Mouse (Mus musculus) hindbrain, embryonic 15.5 days (tissue): ENCODE measurements at regions not wholly inside any gene's neighbourhood (a gene's known extent, or its start where the extent isn't known, plus 50 kb on each side); places are given as distances from the start of the nearest gene placed in this dataset.

ENCODE experiments used
- ATAC-seq: fragments of 200-750 bp; cut with Nextera tagmentation; 2 replicates; pipeline ENCODE4 v1.8.0; 2017; ENCODE audit warnings: low read depth, moderate number of reproducible peaks, moderate TSS enrichment; ENCODE audit not compliant: low FRiP score
- H3K27ac ChIP-seq: fragments of 300-500 bp; sonication (generic); replicated peaks from 2 replicates; pipeline ENCODE4 v1.5.1; 2015; ENCODE audit warnings: mild to moderate bottlenecking, inconsistent platforms
- H3K27me3 ChIP-seq: fragments of 300-500 bp; sonication (generic); 2 replicates; pipeline ENCODE4 v1.6.1; 2015; ENCODE audit warnings: control low read depth, inconsistent platforms
- H3K36me3 ChIP-seq: fragments of 300-500 bp; sonication (generic); 2 replicates; pipeline ENCODE4 v1.6.1; 2015; ENCODE audit warnings: control low read depth, inconsistent platforms
- H3K4me1 ChIP-seq: fragments of 300-500 bp; sonication (generic); replicated peaks from 2 replicates; pipeline ENCODE4 v1.6.1; 2015; ENCODE audit warnings: control low read depth, inconsistent platforms
- H3K4me2 ChIP-seq: fragments of 300-500 bp; sonication (generic); 2 replicates; pipeline ENCODE4 v1.6.1; 2015; ENCODE audit warnings: moderate library complexity, mild to moderate bottlenecking, inconsistent platforms
- H3K4me3 ChIP-seq: fragments of 300-500 bp; sonication (generic); 2 replicates; pipeline ENCODE4 v1.5.1; 2015; ENCODE audit warnings: mild to moderate bottlenecking, inconsistent platforms
- H3K9ac ChIP-seq: fragments of 300-500 bp; sonication (generic); 2 replicates; pipeline ENCODE4 v1.6.1; 2015; ENCODE audit warnings: inconsistent platforms
- H3K9me3 ChIP-seq: fragments of 300-500 bp; sonication (generic); 2 replicates; pipeline ENCODE4 v1.6.1; 2016; ENCODE audit warnings: control low read depth, inconsistent platforms
- WGBS: fragments of 180-500 bp; shearing (Covaris S2); methylation state at CpG from one replicate; pipeline ENCODE4 v1.1.7; 2015; 5-methylcytosine and 5-hydroxymethylcytosine counted together

GRCm38 (mm10) chr12:107753536-107753935, 249.9 kb downstream of the Bcl11b start:
- Histone ChIP-seq H3K27ac (no peak overlapping the region), H3K4me2 (no peak overlapping the region), H3K27me3 (no peaks in the 10 kb centered on the region), H3K36me3 (no peaks in the 10 kb centered on the region), H3K9ac (no peak overlapping the region), H3K4me3 (no peak overlapping the region), H3K9me3 (no peaks in the 10 kb centered on the region), H3K4me1 (peaks cover 3% of the 10 kb centered on the region; the same call in 1 of the 2 replicates)
- 79% methylated on average over 6 of the region's 6 CpGs for WGBS
- ATAC-seq: no peak

DNA sequence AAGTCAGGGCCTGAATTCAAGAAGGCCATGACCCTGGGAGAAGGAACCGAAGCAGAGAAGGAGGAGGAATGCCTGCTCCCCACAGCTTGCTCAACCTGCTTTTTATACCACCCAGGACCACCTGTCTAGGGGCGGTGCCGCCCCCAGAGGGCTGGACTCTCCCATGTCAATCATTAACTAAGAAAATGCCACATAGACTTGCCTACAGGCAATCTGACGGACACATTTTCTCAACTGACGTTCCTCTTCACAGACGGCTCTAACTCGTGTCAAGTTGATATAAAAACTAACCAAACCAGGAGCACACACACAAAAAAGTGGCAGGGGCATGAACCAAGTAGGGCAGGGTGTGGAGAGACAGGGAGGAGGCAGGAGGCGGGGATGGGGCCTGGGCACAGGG, 248.5 kb downstream of the Bcl11b start:
- Histone ChIP-seq H3K4me3 (no peak overlapping the region), H3K9ac (no peak overlapping the region), H3K27ac (no peak overlapping the region), H3K9me3 (no peaks in the 10 kb centered on the region), H3K4me1 (peaks cover 3% of the 10 kb centered on the region; the same call in 1 of the 2 replicates), H3K36me3 (no peaks in the 10 kb centered on the region), H3K4me2 (no peak overlapping the region), H3K27me3 (no peaks in the 10 kb centered on the region)
- ATAC-seq: no peak
- WGBS: 82% methylated on average over 8 of the region's 8 CpGs

DNA sequence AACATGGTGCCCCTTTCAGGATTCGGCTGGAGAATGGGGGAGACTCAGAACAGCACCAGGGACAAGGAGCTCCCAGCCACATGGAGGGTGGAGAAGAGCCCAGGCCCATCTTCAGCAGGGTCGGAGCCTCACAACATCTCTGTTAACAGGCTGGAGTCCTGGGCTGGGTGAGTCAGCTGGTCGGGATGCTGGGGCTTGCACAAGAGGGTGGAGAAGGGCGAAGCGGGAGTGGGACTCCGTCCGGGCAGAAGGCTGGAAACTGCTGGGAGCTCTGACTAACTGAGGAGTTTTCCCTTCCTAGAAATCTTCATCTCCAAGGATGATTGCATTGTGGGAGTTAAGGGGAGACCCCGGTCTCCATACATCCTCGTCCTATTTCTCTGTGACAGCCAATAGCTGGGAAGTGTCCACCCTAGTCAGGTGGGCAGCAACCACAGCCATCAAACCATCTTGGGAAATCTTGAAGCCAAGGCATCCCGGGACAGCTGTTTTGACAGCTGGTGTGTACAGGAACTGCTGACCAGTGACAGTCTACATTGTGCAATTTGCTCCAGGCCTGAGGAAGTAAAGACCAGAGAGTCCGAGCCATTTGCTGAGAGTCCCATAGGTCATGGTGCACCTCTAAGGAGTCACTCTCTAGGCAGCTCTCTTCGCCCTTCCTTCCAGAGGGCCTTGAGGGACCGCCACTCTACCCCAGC, 247.4 kb downstream of the Bcl11b start:
- ATAC-seq: no peak
- Histone ChIP-seq H3K4me3 (no peak overlapping the region), H3K27me3 (no peaks in the 10 kb centered on the region), H3K9ac (no peak overlapping the region), H3K27ac (no peak overlapping the region), H3K9me3 (no peaks in the 10 kb centered on the region), H3K4me1 (peaks cover 3% of the 10 kb centered on the region; the same call in 1 of the 2 replicates), H3K36me3 (no peaks in the 10 kb centered on the region), H3K4me2 (no peak overlapping the region)
- WGBS: 90% methylated on average over 13 of the region's 13 CpGs

- Histone ChIP-seq H3K4me1 (peaks cover 3% of the 10 kb centered on the region; the same call in 1 of the 2 replicates), H3K36me3 (no peaks in the 10 kb centered on the region), H3K4me3 (no peak overlapping the region), H3K27me3 (no peaks in the 10 kb centered on the region), H3K9ac (no peak overlapping the region), H3K4me2 (no peak overlapping the region), H3K9me3 (no peaks in the 10 kb centered on the region), H3K27ac (no peak overlapping the region)
- whole genome bisulfite sequencing: 40% methylated on average over 10 of the region's 10 CpGs
- no peak for ATAC-seq
Measured at GRCm38 (mm10) chr12:107757184-107757583, 246.2 kb downstream of the Bcl11b start.

- H3K9me3 ChIP-seq: no peaks in the 10 kb centered on the region
- no peak overlapping the region for H3K27ac ChIP-seq
- H3K9ac ChIP-seq: no peak overlapping the region
- peak; percentile 62 for ATAC-seq
- H3K4me3 ChIP-seq: no peak overlapping the region
- H3K36me3 ChIP-seq: no peaks in the 10 kb centered on the region
- 13% methylated on average over 16 of the region's 16 CpGs for WGBS
- peaks cover 3% of the 10 kb centered on the region; the same call in 1 of the 2 replicates for H3K4me1 ChIP-seq
- no peaks in the 10 kb centered on the region for H3K27me3 ChIP-seq
- H3K4me2 ChIP-seq: no peak overlapping the region
Measured at GRCm38 (mm10) chr12:107757996-107758791, 245.2 kb downstream of the Bcl11b start.

DNA sequence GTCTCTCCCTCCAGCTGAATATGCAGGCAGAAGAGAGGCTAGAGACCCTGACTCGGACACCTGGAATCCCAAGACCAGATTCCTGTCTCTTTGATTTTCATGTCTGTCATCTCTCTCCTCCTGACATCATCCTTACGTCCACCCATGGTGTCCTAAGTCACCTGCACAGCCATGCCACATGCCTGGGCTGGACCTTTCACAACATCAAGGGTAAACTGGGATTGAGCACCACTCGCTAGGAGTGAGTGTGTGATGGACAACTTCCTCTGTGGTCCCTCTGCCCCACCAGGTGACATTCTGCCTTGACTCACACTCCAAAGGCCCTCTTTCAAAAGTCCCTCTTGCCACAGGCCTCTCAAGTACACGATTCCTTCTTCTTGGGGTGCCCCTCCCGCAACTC, 244.1 kb downstream of the Bcl11b start:
- Histone ChIP-seq H3K27ac (no peak overlapping the region), H3K4me1 (peaks cover 3% of the 10 kb centered on the region; the same call in 1 of the 2 replicates), H3K4me2 (no peak overlapping the region), H3K36me3 (no peaks in the 10 kb centered on the region), H3K27me3 (no peaks in the 10 kb centered on the region), H3K9me3 (no peaks in the 10 kb centered on the region), H3K4me3 (no peak overlapping the region), H3K9ac (no peak overlapping the region)
- no peak for ATAC-seq
- 87% methylated on average over 5 of the region's 5 CpGs for WGBS

DNA sequence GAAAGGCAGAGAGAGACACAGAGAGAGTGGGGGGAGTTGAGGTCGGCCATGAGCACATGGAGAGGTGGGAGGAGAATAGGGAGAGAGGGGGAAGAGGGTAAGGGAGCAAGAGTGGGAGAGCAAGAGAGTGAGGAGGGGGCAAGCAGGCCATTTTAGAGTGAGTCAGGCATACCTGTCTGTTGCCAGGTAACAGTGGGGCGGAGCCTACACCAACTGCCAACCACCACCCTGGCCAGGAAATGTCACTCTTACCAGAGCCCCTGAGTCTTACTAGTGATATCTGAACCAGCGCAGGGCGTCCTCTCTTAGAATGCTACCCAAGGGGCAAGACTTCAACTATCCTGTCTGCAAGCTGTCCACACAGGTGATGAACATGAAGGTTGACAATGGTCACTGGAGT, 243.5 kb downstream of the Bcl11b start:
- WGBS: 83% methylated on average over 4 of the region's 4 CpGs
- ATAC-seq: no peak

DNA sequence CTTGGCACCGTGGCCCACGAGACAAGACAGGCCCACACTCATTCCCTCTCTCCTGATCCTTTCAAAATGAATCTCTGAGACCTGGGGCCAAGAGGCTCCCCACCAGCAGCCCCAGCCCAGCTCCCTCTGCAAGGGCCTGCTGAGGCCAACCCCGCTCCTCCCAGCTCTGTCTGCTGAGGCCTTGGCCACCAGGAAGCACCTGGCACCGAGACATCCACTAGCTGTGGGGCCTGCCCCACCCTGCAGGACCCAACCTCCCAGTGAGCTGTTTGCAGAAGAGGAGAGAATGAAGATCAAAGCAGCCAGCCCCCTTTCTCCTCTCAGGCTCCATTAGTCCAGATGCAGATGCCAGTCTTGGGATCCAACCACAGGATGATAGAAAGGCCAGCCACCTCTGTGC, 241.3 kb downstream of the Bcl11b start:
- Histone ChIP-seq H3K4me3 (no peak overlapping the region), H3K9ac (no peak overlapping the region), H3K9me3 (no peaks in the 10 kb centered on the region), H3K27ac (no peak overlapping the region), H3K27me3 (no peaks in the 10 kb centered on the region), H3K36me3 (no peaks in the 10 kb centered on the region), H3K4me1 (peaks cover 2% of the 10 kb centered on the region; the same call in 1 of the 2 replicates), H3K4me2 (no peak overlapping the region)
- WGBS: 81% methylated on average over 4 of the region's 4 CpGs
- ATAC-seq: no peak

More for the DNA sequence above, 243.5 kb downstream of the Bcl11b start:
- Histone ChIP-seq H3K4me3 (no peak overlapping the region), H3K9me3 (no peaks in the 10 kb centered on the region), H3K9ac (no peak overlapping the region), H3K4me1 (peaks cover 3% of the 10 kb centered on the region; the same call in 1 of the 2 replicates), H3K27me3 (no peaks in the 10 kb centered on the region), H3K36me3 (no peaks in the 10 kb centered on the region), H3K27ac (no peak overlapping the region), H3K4me2 (no peak overlapping the region)

GRCm38 (mm10) chr12:107769801-107770515, 233.4 kb downstream of the Bcl11b start:
- Histone ChIP-seq H3K27me3 (no peaks in the 10 kb centered on the region), H3K4me1 (no peaks in the 10 kb centered on the region), H3K4me2 (no peak overlapping the region), H3K36me3 (no peaks in the 10 kb centered on the region), H3K4me3 (no peak overlapping the region), H3K27ac (no peak overlapping the region), H3K9me3 (no peaks in the 10 kb centered on the region), H3K9ac (no peak overlapping the region)
- no peak for ATAC-seq
- 71% methylated on average over 13 of the region's 13 CpGs for WGBS

DNA sequence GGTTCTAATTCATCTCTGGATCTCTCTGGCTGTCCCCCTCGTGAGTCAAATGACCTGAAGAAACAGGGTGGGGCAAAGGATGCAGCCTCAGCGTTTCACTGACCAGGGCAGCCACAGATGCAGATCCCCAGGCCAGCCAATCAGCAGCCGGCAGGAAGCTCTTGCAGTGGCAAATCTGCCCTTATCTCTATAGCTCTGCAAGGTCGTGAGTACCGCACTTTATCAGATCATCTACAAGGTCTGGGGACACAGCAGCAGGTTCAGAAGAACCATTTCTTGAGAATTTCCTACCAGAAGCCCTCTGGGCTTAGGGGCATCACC, 232.9 kb downstream of the Bcl11b start:
- Histone ChIP-seq H3K36me3 (no peaks in the 10 kb centered on the region), H3K4me3 (no peak overlapping the region), H3K9ac (no peak overlapping the region), H3K27me3 (no peaks in the 10 kb centered on the region), H3K27ac (no peak overlapping the region), H3K9me3 (no peaks in the 10 kb centered on the region), H3K4me2 (no peak overlapping the region), H3K4me1 (no peaks in the 10 kb centered on the region)
- 33% methylated on average over 5 of the region's 5 CpGs for WGBS
- no peak for ATAC-seq

GRCm38 (mm10) chr12:107771325-107771724, 232.1 kb downstream of the Bcl11b start:
- H3K4me3 ChIP-seq: no peak overlapping the region
- no peak overlapping the region for H3K4me2 ChIP-seq
- no peaks in the 10 kb centered on the region for H3K27me3 ChIP-seq
- no peak for ATAC-seq
- no peaks in the 10 kb centered on the region for H3K9me3 ChIP-seq
- H3K36me3 ChIP-seq: no peaks in the 10 kb centered on the region
- H3K9ac ChIP-seq: no peak overlapping the region
- H3K27ac ChIP-seq: no peak overlapping the region
- 74% methylated on average over 2 of the region's 2 CpGs for WGBS
- H3K4me1 ChIP-seq: no peaks in the 10 kb centered on the region

- Histone ChIP-seq H3K27ac (no peak overlapping the region), H3K36me3 (no peaks in the 10 kb centered on the region), H3K4me3 (no peak overlapping the region), H3K9me3 (no peaks in the 10 kb centered on the region), H3K4me2 (no peak overlapping the region), H3K27me3 (no peaks in the 10 kb centered on the region), H3K9ac (no peak overlapping the region), H3K4me1 (no peaks in the 10 kb centered on the region)
- WGBS: 46% methylated on average over 3 of the region's 3 CpGs
- ATAC-seq: no peak
Measured at GRCm38 (mm10) chr12:107771809-107772208, 231.6 kb downstream of the Bcl11b start.
